Mouse (Mus musculus) adrenal gland, adult 18-20 months (tissue): ENCODE data around the gene Hoxb4. TPM values are rescaled to one million over a fixed set of nuclear protein-coding genes. Genes with fewer than 3 reads are reported as not detected.

ENCODE experiments used
- DNase-seq, 2 experiments: peaks; one replicate each; pipeline ENCODE4 v3.0.0; 2021 to 2022; ENCODE audit warnings: low spot score in 2 of 2
- total RNA-seq, 2 experiments: library from RNA; stranded (reverse); gene quantifications; 1 replicate in 1 of 2; 2 replicates in 1 of 2; pipeline ENCODE4 v1.2.3; 2021

Gene Hoxb4
- total RNA-seq, 2 experiments from 2014 or later = 16.3 to 22.1 TPM

- no peak for DNase-seq
These were observed 33.0 kb upstream of the Hoxb4 start for GRCm38 (mm10) chr11:96284774-96285734.

- DNase-seq = peak in 1 of 2 experiments; percentile 74
These were observed 32.0 kb upstream of the Hoxb4 start, which contains the start of gene Hoxb7 for GRCm38 (mm10) chr11:96285771-96286738. Gene Hoxb7 (plus strand): TSS chr11:96286623.

- DNase-seq = peak in 1 of 2 experiments; percentile 60
These were observed 31.2 kb upstream of the Hoxb4 start for GRCm38 (mm10) chr11:96286739-96287385.

GRCm38 (mm10) chr11:96287411-96287810 is 30.7 kb upstream of the Hoxb4 start:
- peak in 1 of 2 experiments; percentile 31 for DNase-seq

GRCm38 (mm10) chr11:96288455-96289221 is 29.4 kb upstream of the Hoxb4 start:
- DNase-seq = no peak

- DNase-seq = no peak
These were observed 28.8 kb upstream of the Hoxb4 start for GRCm38 (mm10) chr11:96289293-96289692.

- no peak for DNase-seq
These were observed 28.2 kb upstream of the Hoxb4 start for GRCm38 (mm10) chr11:96289837-96290236.

GRCm38 (mm10) chr11:96290705-96291355 is 27.2 kb upstream of the Hoxb4 start:
- no peak for DNase-seq

GRCm38 (mm10) chr11:96291681-96292564 is 26.1 kb upstream of the Hoxb4 start, which contains the start of gene Hoxb6:
Gene Hoxb6 (plus strand): TSS chr11:96292476.
- DNase-seq = no peak

GRCm38 (mm10) chr11:96292565-96293301 is 25.3 kb upstream of the Hoxb4 start:
- no peak for DNase-seq

- no peak for DNase-seq
These were observed 24.7 kb upstream of the Hoxb4 start for GRCm38 (mm10) chr11:96293302-96293921.

- peak; percentile 85 to 90 for DNase-seq
These were observed 23.6 kb upstream of the Hoxb4 start for GRCm38 (mm10) chr11:96294245-96295091.

GRCm38 (mm10) chr11:96295092-96295835 is 22.8 kb upstream of the Hoxb4 start:
- DNase-seq = no peak

- no peak for DNase-seq
These were observed 21.1 kb upstream of the Hoxb4 start for GRCm38 (mm10) chr11:96296997-96297396.

GRCm38 (mm10) chr11:96297428-96297827 is 20.6 kb upstream of the Hoxb4 start:
- no peak for DNase-seq
